Mouse (Mus musculus) liver, embryonic 14.5 days (tissue): Measurements from ENCODE around the gene Spag9. TPM values are rescaled to one million over a fixed set of nuclear protein-coding genes. Genes with fewer than 3 reads are reported as not detected.

Source experiments
- ATAC-seq: fragments of 200-750 bp; cut with Nextera tagmentation; 2 replicates; pipeline ENCODE4 v1.8.0; 2017; ENCODE audit warnings: moderate number of reproducible peaks, mild to moderate bottlenecking, moderate library complexity; ENCODE audit not compliant: insufficient read depth
- DNase-seq, 3 experiments: peaks; one replicate each; pipeline ENCODE4 v3.0.0-alpha.2; 2012 to 2013; ENCODE audit warnings: low read depth in 3 of 3, low spot score in 3 of 3
- H3K27ac ChIP-seq: fragments of 300-500 bp; sonication (generic); 2 replicates; pipeline ENCODE4 v1.5.1; 2014; ENCODE audit warnings: moderate library complexity, mild to moderate bottlenecking, control low read depth, inconsistent platforms
- H3K27me3 ChIP-seq: fragments of 300-500 bp; sonication (generic); 2 replicates; pipeline ENCODE4 v1.6.1; 2014; ENCODE audit warnings: mild to moderate bottlenecking, low read length, moderate library complexity; ENCODE audit not compliant: control insufficient read depth, insufficient read depth
- H3K36me3 ChIP-seq: fragments of 300-500 bp; sonication (generic); replicated peaks from 2 replicates; pipeline ENCODE4 v1.6.1; 2014; ENCODE audit warnings: low read depth; ENCODE audit not compliant: control insufficient read depth, insufficient read depth
- H3K4me1 ChIP-seq, 2 experiments: fragments of 200-500 bp in 1 of 2; fragments of 300-500 bp in 1 of 2; sonication (generic) in 1 of 2; replicated peaks; 2 replicates each; pipeline ENCODE4 v1.6.1; 2012 to 2014; ENCODE audit warnings: antibody characterized with exemption in 1 of 2, inconsistent platforms in 1 of 2, low read length in 1 of 2; ENCODE audit not compliant: control insufficient read depth in 2 of 2, insufficient read depth in 2 of 2
- H3K4me2 ChIP-seq: fragments of 300-500 bp; sonication (generic); 2 replicates; pipeline ENCODE4 v1.6.1; 2014; ENCODE audit warnings: low read depth, mild to moderate bottlenecking, control low read depth, moderate library complexity
- H3K4me3 ChIP-seq, 2 experiments: fragments of 200-500 bp in 1 of 2; fragments of 300-500 bp in 1 of 2; sonication (generic) in 1 of 2; 2 replicates each; pipeline ENCODE4 v1.5.1; 2012 to 2014; ENCODE audit warnings: low read depth in 2 of 2, low read length in 2 of 2, mild to moderate bottlenecking in 2 of 2, control low read depth in 1 of 2, inconsistent platforms in 1 of 2, moderate library complexity in 1 of 2; ENCODE audit not compliant: insufficient read depth in 1 of 2
- H3K9ac ChIP-seq: fragments of 300-500 bp; sonication (generic); replicated peaks from 2 replicates; pipeline ENCODE4 v1.6.1; 2014; ENCODE audit warnings: mild to moderate bottlenecking, control low read depth, moderate library complexity
- H3K9me3 ChIP-seq: fragments of 300-500 bp; sonication (generic); 2 replicates; pipeline ENCODE4 v1.6.1; 2016; ENCODE audit warnings: low read length, mixed read lengths; ENCODE audit not compliant: control insufficient read depth
- CTCF ChIP-seq: IDR thresholded peaks from 2 replicates; pipeline ENCODE4 v1.5.1; 2016; ENCODE audit warnings: antibody characterized with exemption, low read depth, control low read depth
- EP300 ChIP-seq: IDR thresholded peaks from 2 replicates; pipeline ENCODE4 v1.6.1; 2016; ENCODE audit warnings: antibody characterized with exemption, low read depth
- WGBS: fragments of 180-500 bp; shearing (Covaris S2); extraction: QIAGEN DNeasy Blood & Tissue Kit; methylation state at CpG from one replicate; pipeline ENCODE4 v1.1.7; 2014; ENCODE audit not compliant: insufficient replicate concordance; 5-methylcytosine and 5-hydroxymethylcytosine counted together
- polyA plus RNA-seq, 2 experiments: library from polyadenylated mRNA; depleted of rRNA in 1 of 2; stranded (reverse) in 1 of 2; unstranded in 1 of 2; fragments of >200 nt; fragmentation: Nextera tagmentation in 1 of 2; extraction: Ambion mirVana in 1 of 2; gene quantifications; 2 replicates each; pipeline versions ENCODE4 v1.2.1 to v1.2.3; 2012 to 2014

Gene Spag9
- polyA plus RNA-seq, 2 experiments = 6.9 to 10.8 TPM

- Histone ChIP-seq H3K27ac (no peak overlapping the region), H3K4me1 (peaks cover 0 to 5% of the 10 kb centered on the region in 2 experiments; a peak in 3 of 4 replicates), H3K4me2 (no peak overlapping the region), H3K27me3 (no peaks in the 10 kb centered on the region), H3K9ac (no peak overlapping the region), H3K36me3 (peaks cover 35% of the 10 kb centered on the region), H3K9me3 (no peaks in the 10 kb centered on the region), H3K4me3 (no peak overlapping the region)
- ATAC-seq (no peak), DNase-seq (no peak)
- TF ChIP-seq CTCF = no peak
- WGBS = 78% methylated on average over 4 of the region's 4 CpGs
Observed at GRCm38 (mm10) chr11:93963013-93963412, 32.9 kb upstream of the Spag9 start.

DNA sequence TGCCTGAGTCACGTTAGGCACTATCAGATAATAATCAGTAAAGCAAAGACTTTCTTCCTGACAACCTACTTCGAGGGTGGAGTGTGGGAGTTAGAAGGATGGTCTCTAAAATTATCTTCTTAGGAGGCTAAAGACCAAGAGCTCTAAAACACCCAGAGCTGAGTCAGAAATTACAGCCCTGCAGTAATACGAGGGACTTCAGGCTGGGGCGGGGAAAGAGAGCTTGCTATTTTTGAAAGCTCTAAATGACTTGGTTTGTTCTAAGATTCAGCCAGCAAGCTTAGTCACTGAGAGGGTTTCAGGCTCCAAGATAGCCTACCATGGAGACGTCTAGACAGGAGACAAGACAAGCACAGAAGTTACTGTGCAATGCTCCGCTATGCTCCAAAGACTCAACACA lies 30.5 kb upstream of the Spag9 start:
- TF ChIP-seq EP300 = no peak
- TF ChIP-seq CTCF = no peak
- DNase-seq = no peak
- Histone ChIP-seq H3K27me3 (no peaks in the 10 kb centered on the region), H3K9me3 (no peaks in the 10 kb centered on the region), H3K4me1 (peaks cover 2 to 8% of the 10 kb centered on the region in 2 experiments; a peak in 3 of 4 replicates), H3K27ac (no peak overlapping the region), H3K9ac (no peak overlapping the region), H3K4me2 (no peak overlapping the region), H3K36me3 (peaks cover 27% of the 10 kb centered on the region), H3K4me3 (no peak overlapping the region)
- 67% methylated on average over 6 of the region's 6 CpGs for whole genome bisulfite sequencing
- ATAC-seq = no peak

DNA sequence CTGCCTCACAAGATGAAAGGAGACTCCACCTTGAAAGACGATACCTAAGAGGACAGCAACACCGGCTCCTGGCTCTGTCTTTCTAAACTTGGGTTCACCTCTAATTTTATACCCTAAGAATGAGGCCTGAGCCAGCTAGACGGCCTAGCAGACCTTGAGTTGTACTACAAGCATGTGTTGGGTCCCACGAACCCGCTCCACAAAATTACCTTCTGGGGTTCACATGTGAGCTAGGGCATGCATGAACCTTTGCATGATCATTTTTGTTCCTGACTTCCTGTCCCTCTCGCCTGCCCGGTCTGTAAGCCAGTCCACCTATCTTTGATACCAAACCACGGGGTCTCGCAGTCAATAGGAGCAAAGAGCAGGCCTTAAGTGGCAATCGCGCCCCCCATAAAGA lies 28.5 kb upstream of the Spag9 start:
- Histone ChIP-seq H3K9ac (peak overlapping the region; percentile 86), H3K9me3 (no peaks in the 10 kb centered on the region), H3K27ac (peak overlapping the region; percentile 52), H3K4me1 (peaks cover 2 to 8% of the 10 kb centered on the region in 2 experiments; a peak in 3 of 4 replicates), H3K4me2 (peak overlapping the region; percentile 69), H3K27me3 (no peaks in the 10 kb centered on the region), H3K36me3 (peaks cover 27% of the 10 kb centered on the region), H3K4me3 (peak overlapping the region; percentile 76 to 86)
- DNase-seq (no peak), ATAC-seq (no peak)
- WGBS = 1% methylated on average over 11 of the region's 11 CpGs
- TF ChIP-seq CTCF = no peak
- no peak for TF ChIP-seq EP300

DNA sequence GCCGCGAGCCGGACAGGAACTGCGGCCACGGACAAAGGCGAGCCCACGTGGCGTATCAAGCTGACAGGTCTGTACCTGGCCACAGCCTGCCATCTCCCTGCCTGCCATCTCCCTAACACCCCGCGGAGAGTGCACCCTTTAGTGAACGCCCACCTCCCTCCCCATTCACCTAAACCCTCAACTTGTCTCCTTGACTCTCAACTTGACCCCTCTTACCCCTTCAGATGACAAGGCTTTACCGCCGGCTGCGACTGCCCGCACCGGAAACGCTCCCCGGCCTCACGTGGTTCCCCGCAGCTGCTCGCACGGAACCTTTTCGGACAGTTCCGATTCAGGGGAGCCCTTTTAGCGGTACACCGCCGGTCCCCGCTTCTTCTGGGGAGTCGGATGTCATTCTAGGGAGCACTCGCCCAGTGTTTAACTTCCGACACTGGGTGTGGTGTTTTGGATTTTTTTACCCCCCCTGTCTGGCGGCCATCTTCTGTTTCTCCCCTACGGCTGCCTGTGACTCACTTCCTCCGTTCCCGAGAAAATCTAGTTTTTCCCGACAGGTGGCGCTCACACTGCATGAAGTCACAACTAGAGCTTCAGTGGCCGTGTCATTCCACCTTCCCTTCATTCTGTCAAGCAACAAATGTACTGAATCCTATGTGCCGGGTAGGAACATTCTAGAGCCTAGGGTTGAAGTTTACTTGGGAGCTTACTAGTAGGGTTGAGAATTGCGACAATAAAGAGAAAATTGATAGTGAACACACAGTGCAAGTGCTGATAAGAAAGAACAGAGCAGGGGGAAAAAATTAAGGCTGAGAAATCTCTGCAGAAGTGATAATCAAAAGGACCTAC lies 27.7 kb upstream of the Spag9 start, which contains the start of the genes Gm20390 and Nme1:
TSS of gene Gm20390 (minus strand) at position 289 of the 843 bp plus-strand sequence.
TSS of gene Nme1 (minus strand) at position 517 of the 843 bp plus-strand sequence.
- peak within 1 kb of the TSS; percentile 86 for H3K9ac ChIP-seq
- TF ChIP-seq EP300 (peak; percentile 56; the same call in 1 of the 2 replicates), CTCF (peak; percentile 95)
- DNase-seq (peak; percentile 89 to 98 (median 98)), ATAC-seq (peak; percentile 96)
- H3K36me3 ChIP-seq = peaks cover 22% of the 10 kb centered on the region
- WGBS = under 1% methylated on average over 40 of the region's 40 CpGs
- peak within 1 kb of the TSS; percentile 62 for H3K27ac ChIP-seq
- H3K4me2 ChIP-seq = peak within 1 kb of the TSS; percentile 69
- no peaks in the 10 kb centered on the region for H3K9me3 ChIP-seq
- no peaks in the 10 kb centered on the region for H3K27me3 ChIP-seq
- peaks cover 2 to 8% of the 10 kb centered on the region in 2 experiments; a peak in 3 of 4 replicates for H3K4me1 ChIP-seq
- H3K4me3 ChIP-seq = peak within 1 kb of the TSS; percentile 76 to 86

DNA sequence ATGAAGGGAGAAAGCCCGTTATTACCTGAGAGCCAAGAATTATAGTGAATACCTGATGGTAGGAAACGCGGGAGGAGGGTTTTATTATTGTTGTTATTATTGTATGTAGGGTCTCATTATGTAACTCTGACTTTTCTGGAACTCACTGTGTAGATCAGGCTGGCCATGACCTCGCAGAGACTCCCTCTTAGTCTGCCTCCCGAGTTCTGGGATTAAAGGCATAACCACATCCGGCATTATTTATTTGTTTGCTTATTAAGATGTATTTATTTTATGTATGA lies 27.1 kb upstream of the Spag9 start:
- Histone ChIP-seq H3K4me3 (peak overlapping the region in 1 of 2 experiments; percentile 76; a peak in 3 of 4 replicates), H3K27ac (peak overlapping the region; percentile 62), H3K9me3 (no peaks in the 10 kb centered on the region), H3K9ac (peak overlapping the region; percentile 61), H3K27me3 (no peaks in the 10 kb centered on the region), H3K4me2 (peak overlapping the region; percentile 69), H3K4me1 (peaks cover 2 to 8% of the 10 kb centered on the region in 2 experiments; a peak in 3 of 4 replicates), H3K36me3 (peaks cover 18% of the 10 kb centered on the region)
- DNase-seq = no peak
- 33% methylated on average over 6 of the region's 6 CpGs for WGBS
- no peak for ATAC-seq
- no peak for TF ChIP-seq CTCF
- TF ChIP-seq EP300 = no peak
